Mouse (Mus musculus) C2C12 (cell line): ENCODE data around the gene Hbs1l. TPM values are rescaled to one million over a fixed set of nuclear protein-coding genes. Genes with fewer than 3 reads are reported as not detected.

Experiments used
- H3K27me3 ChIP-seq: one replicate; pipeline ENCODE4 v1.6.1; 2011; ENCODE audit not compliant: control insufficient read depth, insufficient read depth, insufficient read length
- H3K36me3 ChIP-seq: one replicate; pipeline ENCODE4 v1.6.1; 2011; ENCODE audit not compliant: control insufficient read depth, insufficient read depth
- H3K4me3 ChIP-seq: one replicate; pipeline ENCODE4 v1.5.1; 2011; ENCODE audit warnings: mild to moderate bottlenecking, control low read depth; ENCODE audit not compliant: poor library complexity, insufficient read depth, severe bottlenecking
- H3K79me2 ChIP-seq: one replicate; pipeline ENCODE4 v1.6.1; 2011; ENCODE audit not compliant: control insufficient read depth, insufficient read depth
- H3K79me3 ChIP-seq: one replicate; pipeline ENCODE4 v1.6.1; 2011; ENCODE audit warnings: low read depth, control low read depth
- H3ac ChIP-seq: one replicate; pipeline ENCODE3; 2011; ENCODE audit warnings: low read depth; ENCODE audit not compliant: control insufficient read depth, insufficient read length
- CEBPB ChIP-seq: IDR thresholded peaks from one replicate; pipeline ENCODE4 v1.6.1; 2011; ENCODE audit warnings: low read depth, mild to moderate bottlenecking, control low read depth, moderate library complexity
- CTCF ChIP-seq: IDR thresholded peaks from one replicate; pipeline ENCODE4 v1.5.1; 2011; ENCODE audit not compliant: control insufficient read depth, insufficient read depth, insufficient read length
- FOSL1 ChIP-seq: IDR thresholded peaks from one replicate; pipeline ENCODE4 v1.8.0; 2011; ENCODE audit warnings: mild to moderate bottlenecking, low read length; ENCODE audit not compliant: poor library complexity, insufficient read depth, severe bottlenecking
- MAX ChIP-seq: IDR thresholded peaks from one replicate; pipeline ENCODE4 v1.6.1; 2011; ENCODE audit warnings: mild to moderate bottlenecking, control low read depth
- MYOD1 ChIP-seq: IDR thresholded peaks from one replicate; pipeline ENCODE4 v1.6.1; 2011; ENCODE audit warnings: low read depth; ENCODE audit not compliant: control insufficient read depth, insufficient read length
- MYOG ChIP-seq: IDR thresholded peaks from one replicate; pipeline ENCODE4 v1.6.1; 2011; ENCODE audit not compliant: control insufficient read depth, insufficient read length; ENCODE audit errors: extremely low read depth
- USF1 ChIP-seq: IDR thresholded peaks from one replicate; pipeline ENCODE4 v1.6.1; 2011; ENCODE audit warnings: low read depth, mild to moderate bottlenecking, control low read depth, moderate library complexity
- polyA plus RNA-seq: library from polyadenylated mRNA; unstranded; fragments of >200 nt; fragmentation: generic; extraction: Trizol; gene quantifications from one replicate; pipeline ENCODE4 v1.2.1, GENCODE M21; 2012; ENCODE audit warnings: missing spikeins

Gene Hbs1l
- polyA plus RNA-seq, 1 experiment: 42.7 TPM

GRCm38 (mm10) chr10:21351766-21352165 lies 56.0 kb downstream of the Hbs1l start:
- no peak for TF ChIP-seq MYOG
- no peak for TF ChIP-seq USF1
- no peak for TF ChIP-seq CTCF
- TF ChIP-seq MAX: no peak
- TF ChIP-seq FOSL1: no peak
- TF ChIP-seq MYOD1: no peak
- no peak for TF ChIP-seq CEBPB
- Histone ChIP-seq H3K36me3 (peaks cover 62% of the 10 kb centered on the region), H3K4me3 (no peak overlapping the region), H3ac (no peak overlapping the region), H3K79me2 (no peaks in the 10 kb centered on the region), H3K27me3 (no peaks in the 10 kb centered on the region), H3K79me3 (no peaks in the 10 kb centered on the region)

DNA sequence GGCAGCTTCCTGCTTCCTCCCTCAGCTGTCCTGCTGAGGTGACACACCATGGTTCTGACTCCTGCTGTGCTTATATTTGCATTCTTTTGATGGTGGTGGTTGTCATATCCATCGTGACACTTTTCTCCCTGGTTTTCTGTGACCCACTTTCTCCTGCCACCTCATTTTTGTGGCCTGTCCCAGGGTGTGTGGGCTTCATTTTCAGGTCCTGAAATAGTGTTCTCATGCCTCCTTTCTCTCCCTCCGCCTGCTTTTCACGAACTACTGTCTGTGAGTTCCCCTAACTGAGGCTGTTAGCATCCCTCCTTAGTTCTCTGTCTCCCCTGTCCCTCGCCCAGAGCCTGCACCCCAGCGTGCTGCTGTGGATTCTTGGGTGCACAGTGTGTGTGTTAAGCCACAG lies 58.1 kb downstream of the Hbs1l start:
- Histone ChIP-seq H3K4me3 (no peak overlapping the region), H3K27me3 (no peaks in the 10 kb centered on the region), H3K36me3 (peaks cover 49% of the 10 kb centered on the region), H3K79me3 (no peaks in the 10 kb centered on the region), H3ac (no peak overlapping the region), H3K79me2 (no peaks in the 10 kb centered on the region)
- TF ChIP-seq CEBPB (no peak), MAX (no peak), MYOG (no peak), CTCF (no peak), MYOD1 (no peak)

DNA sequence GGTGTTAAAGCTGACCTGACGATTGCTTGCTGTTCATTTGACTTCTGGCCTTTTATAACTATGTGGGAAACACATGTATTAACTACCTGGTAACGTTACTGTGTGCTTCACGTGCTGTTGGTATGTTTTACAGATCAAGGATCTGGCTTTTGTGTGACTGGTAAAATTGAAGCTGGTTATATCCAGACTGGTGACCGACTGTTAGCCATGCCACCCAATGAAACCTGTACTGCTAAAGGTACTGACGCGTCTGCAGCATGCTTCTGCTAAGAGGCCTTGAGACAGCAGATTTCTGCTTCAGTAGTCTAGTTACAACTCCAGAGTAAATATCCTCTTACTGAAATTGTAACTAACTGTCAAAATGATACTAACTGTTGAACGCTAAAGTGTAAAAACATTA lies 58.7 kb downstream of the Hbs1l start:
- Histone ChIP-seq H3K4me3 (no peak overlapping the region), H3K27me3 (no peaks in the 10 kb centered on the region), H3K79me3 (no peaks in the 10 kb centered on the region), H3K36me3 (peaks cover 45% of the 10 kb centered on the region), H3K79me2 (no peaks in the 10 kb centered on the region), H3ac (no peak overlapping the region)
- TF ChIP-seq CEBPB: no peak
- no peak for TF ChIP-seq CTCF
- TF ChIP-seq FOSL1: no peak
- TF ChIP-seq USF1: no peak
- no peak for TF ChIP-seq MAX
- TF ChIP-seq MYOG: no peak
- no peak for TF ChIP-seq MYOD1

GRCm38 (mm10) chr10:21357986-21358385 lies 62.2 kb downstream of the Hbs1l start:
- Histone ChIP-seq H3K36me3 (peaks cover 44% of the 10 kb centered on the region), H3K79me3 (no peaks in the 10 kb centered on the region), H3K27me3 (no peaks in the 10 kb centered on the region), H3ac (no peak overlapping the region), H3K79me2 (no peaks in the 10 kb centered on the region), H3K4me3 (no peak overlapping the region)
- no peak for TF ChIP-seq MYOD1
- no peak for TF ChIP-seq USF1
- no peak for TF ChIP-seq CEBPB
- no peak for TF ChIP-seq MAX
- no peak for TF ChIP-seq CTCF
- TF ChIP-seq FOSL1: no peak
- TF ChIP-seq MYOG: no peak

GRCm38 (mm10) chr10:21359086-21359485 lies 63.3 kb downstream of the Hbs1l start:
- Histone ChIP-seq H3K79me3 (no peaks in the 10 kb centered on the region), H3K27me3 (no peaks in the 10 kb centered on the region), H3K36me3 (peaks cover 51% of the 10 kb centered on the region), H3K4me3 (no peak overlapping the region), H3K79me2 (no peaks in the 10 kb centered on the region), H3ac (no peak overlapping the region)
- no peak for TF ChIP-seq CTCF

DNA sequence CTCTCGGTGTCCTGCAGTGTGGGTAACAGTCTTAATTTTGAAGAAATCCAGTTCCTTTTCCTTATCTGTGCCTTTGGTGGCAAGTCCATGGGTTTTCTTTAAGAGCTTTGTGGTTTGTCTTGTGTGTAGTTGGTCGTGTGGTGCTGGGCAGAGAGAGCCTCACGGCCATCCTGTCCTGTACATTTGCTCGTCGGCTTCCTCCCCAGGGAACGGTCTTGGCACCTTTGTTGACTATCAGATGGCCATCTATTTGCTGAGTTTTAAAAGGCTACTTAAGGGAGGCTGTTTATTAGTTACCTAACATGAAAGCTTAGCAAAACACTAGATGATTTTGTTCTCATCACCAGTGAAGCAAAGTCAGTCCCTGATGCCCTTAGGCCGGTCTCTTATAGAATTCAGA lies 66.1 kb downstream of the Hbs1l start:
- Histone ChIP-seq H3K4me3 (no peak overlapping the region), H3K79me3 (no peaks in the 10 kb centered on the region), H3K36me3 (peaks cover 56% of the 10 kb centered on the region), H3ac (no peak overlapping the region), H3K79me2 (no peaks in the 10 kb centered on the region), H3K27me3 (no peaks in the 10 kb centered on the region)
- TF ChIP-seq MYOG (no peak), MAX (no peak), CTCF (no peak), FOSL1 (no peak)
